ENCODE assay signal across 25 mouse cellular contexts in genomic region chr3:101963501-101963900, GRCm38 (mm10). TPM values are rescaled to one million over a fixed set of nuclear protein-coding genes. Genes with fewer than 3 reads are reported as not detected.
DNase-seq lines count a peak whose midpoint lies in the region; ATAC-seq lines count a peak whose summit lies in the region.
"Had no signal": no experiment of that assay in that cellular context is flagged by ENCODE, and none has a peak within 500 bp of the region (broad histone marks: within the 10 kb centered on the region; RNA-seq: fewer than 3 reads in every experiment).

No protein-coding gene starts in this region.

- H3K27ac ChIP-seq in forebrain, embryonic 11.5 days (ENCODE audit: low read depth, low read length), result no peak overlapping the region
- H3K27ac ChIP-seq in forebrain, embryonic 14.5 days (ENCODE audit: low read depth, low read length), result no peak overlapping the region
- 0 out of 2 replicates have a peak overlapping the region, but pooled peaks have one; percentile 9 for H3K27ac ChIP-seq in midbrain, embryonic 10.5 days (replicated peaks)
- H3K27ac ChIP-seq in midbrain, embryonic 15.5 days, result no peak overlapping the region
- H3K27ac ChIP-seq: liver, embryonic 13.5 days; neural tube, embryonic 12.5 days had no signal

- H3K4me2 ChIP-seq in forebrain, embryonic 11.5 days (ENCODE audit: low read depth, low read length, severe bottlenecking), result no peak overlapping the region
- H3K4me2 ChIP-seq in forebrain, embryonic 14.5 days (ENCODE audit: low read length), result no peak overlapping the region
- H3K4me2 ChIP-seq in midbrain, embryonic 15.5 days, result no peak overlapping the region
- H3K4me2 ChIP-seq: heart, embryonic 12.5 days; liver, embryonic 13.5 days; neural tube, embryonic 12.5 days had no signal

- H3K9ac ChIP-seq in forebrain, embryonic 11.5 days (ENCODE audit: low read length), result no peak overlapping the region
- no peak overlapping the region for H3K9ac ChIP-seq in forebrain, embryonic 14.5 days (ENCODE audit: low read length)
- H3K9ac ChIP-seq in midbrain, embryonic 15.5 days, result no peak overlapping the region
- H3K9ac ChIP-seq: heart, embryonic 12.5 days; liver, embryonic 13.5 days; neural tube, embryonic 12.5 days had no signal

- H3K4me3 ChIP-seq in forebrain, embryonic 11.5 days (ENCODE audit: low read depth, low read length), result no peak overlapping the region
- no peak overlapping the region for H3K4me3 ChIP-seq in forebrain, embryonic 14.5 days (ENCODE audit: low read depth, low read length)
- no peak overlapping the region for H3K4me3 ChIP-seq in midbrain, embryonic 10.5 days
- no peak overlapping the region for H3K4me3 ChIP-seq in midbrain, embryonic 15.5 days
- H3K4me3 ChIP-seq: heart, embryonic 12.5 days; liver, embryonic 13.5 days; neural tube, embryonic 12.5 days had no signal

- no peaks in the 10 kb centered on the region for H3K36me3 ChIP-seq in forebrain, embryonic 11.5 days (ENCODE audit: control insufficient read depth, insufficient read depth, low read length)
- H3K36me3 ChIP-seq in forebrain, embryonic 14.5 days (ENCODE audit: control insufficient read depth, insufficient read depth, low read length), result no peaks in the 10 kb centered on the region
- H3K36me3 ChIP-seq in midbrain, embryonic 10.5 days, result no peaks in the 10 kb centered on the region
- no peaks in the 10 kb centered on the region for H3K36me3 ChIP-seq in midbrain, embryonic 15.5 days (replicated peaks)
- H3K36me3 ChIP-seq: G1E; heart, embryonic 12.5 days; liver, embryonic 13.5 days; neural tube, embryonic 12.5 days had no signal

- WGBS in forebrain, embryonic 11.5 days, result 14% methylated on average over 9 of the region's 9 CpGs
- WGBS in forebrain, embryonic 14.5 days, result 29% methylated on average over 9 of the region's 9 CpGs
- WGBS in midbrain, embryonic 10.5 days, result 14% methylated on average over 9 of the region's 9 CpGs
- 18% methylated on average over 9 of the region's 9 CpGs for WGBS in midbrain, embryonic 15.5 days

- H3K4me1 ChIP-seq in forebrain, embryonic 11.5 days (replicated peaks; ENCODE audit: control insufficient read depth, insufficient read depth, low read length), result peaks cover 2% of the 10 kb centered on the region
- H3K4me1 ChIP-seq in forebrain, embryonic 14.5 days (ENCODE audit: control insufficient read depth, insufficient read depth, low read length), result peaks cover 21% of the 10 kb centered on the region; the same call in 1 of the 2 replicates
- H3K4me1 ChIP-seq in midbrain, embryonic 10.5 days, result peaks cover 32% of the 10 kb centered on the region
- H3K4me1 ChIP-seq in midbrain, embryonic 15.5 days, result peaks cover 26% of the 10 kb centered on the region
- H3K4me1 ChIP-seq: heart, embryonic 12.5 days; liver, embryonic 13.5 days had no signal

- no peaks in the 10 kb centered on the region for H3K9me3 ChIP-seq in forebrain, embryonic 11.5 days (ENCODE audit: control insufficient read depth, low read length)
- H3K9me3 ChIP-seq in forebrain, embryonic 14.5 days (replicated peaks; ENCODE audit: control insufficient read depth, low read length), result no peaks in the 10 kb centered on the region
- no peaks in the 10 kb centered on the region for H3K9me3 ChIP-seq in midbrain, embryonic 10.5 days (replicated peaks)
- no peaks in the 10 kb centered on the region for H3K9me3 ChIP-seq in midbrain, embryonic 15.5 days
- H3K9me3 ChIP-seq: G1E; heart, embryonic 12.5 days; liver, embryonic 13.5 days; neural tube, embryonic 12.5 days had no signal

- H3K27me3 ChIP-seq in forebrain, embryonic 11.5 days (ENCODE audit: control insufficient read depth, insufficient read depth, low read length), result no peaks in the 10 kb centered on the region
- H3K27me3 ChIP-seq in forebrain, embryonic 14.5 days (replicated peaks; ENCODE audit: control insufficient read depth, insufficient read depth, low read length), result no peaks in the 10 kb centered on the region
- peaks cover 40% of the 10 kb centered on the region for H3K27me3 ChIP-seq in midbrain, embryonic 10.5 days (ENCODE audit: low read depth, poor library complexity, severe bottlenecking)
- H3K27me3 ChIP-seq in midbrain, embryonic 15.5 days (replicated peaks), result no peaks in the 10 kb centered on the region
- H3K27me3 ChIP-seq: heart, embryonic 12.5 days; liver, embryonic 13.5 days; neural tube, embryonic 12.5 days had no signal

- ATAC-seq in forebrain, embryonic 11.5 days (replicated peaks; ENCODE audit: low FRiP score), result 0 out of 2 replicates have a peak, but pooled peaks have one; percentile 22
- no peak for ATAC-seq in forebrain, embryonic 14.5 days
- no peak for ATAC-seq in midbrain, embryonic 15.5 days (replicated peaks)
- ATAC-seq in CD4-positive, CD25-positive, alpha-beta regulatory T cell, adult 4 months, result no peak
- ATAC-seq: forebrain, embryonic 16.5 days; lung, postnatal 0 days had no signal

- intact Hi-C loops in left cerebral cortex, postnatal 36 days (cut with DNase I), result no loop called here

- DNase-seq in forebrain, embryonic 11.5 days (ENCODE audit: low spot score), result no peak
- DNase-seq in forebrain, embryonic 14.5 days (ENCODE audit: low spot score), result no peak
- DNase-seq in midbrain, embryonic 10.5 days (ENCODE audit: low spot score), result peak; percentile 61
- DNase-seq in embryo, embryonic 9.5 days (ENCODE audit: extremely low spot score), result peak; percentile 66
- DNase-seq in retina, postnatal 1 day, result peak; percentile 58
- no peak for DNase-seq in left cerebral cortex, postnatal 36 days (ENCODE audit: low spot score in 2 of 2)
- DNase-seq: adrenal gland, postnatal 25 days; cerebellum, adult 11 months; cerebellum, postnatal 14 days; heart, postnatal 14 days; kidney, postnatal 36 days; liver, embryonic 13.5 days; right cerebral cortex, postnatal 14 days; spleen, adult 18-20 months; thymus, postnatal 25 days had no signal

RNA-seq across cellular contexts. Expression of gene Slc22a15, which starts 39.2 kb away (rescaled TPM):
- 5.5 and 5.7 TPM in 2 replicates for polyA plus RNA-seq in forebrain, embryonic 11.5 days (2014; fragmentation: Nextera tagmentation; extraction: Ambion mirVana)
- polyA plus RNA-seq in forebrain, embryonic 14.5 days (2014; fragmentation: Nextera tagmentation; extraction: Ambion mirVana), result 4.0 and 4.4 TPM in 2 replicates
- polyA plus RNA-seq in midbrain, embryonic 10.5 days (2016; fragmentation: Nextera tagmentation; extraction: Ambion mirVana), result 3.7 and 5.0 TPM in 2 replicates
- polyA plus RNA-seq in midbrain, embryonic 15.5 days (2015; fragmentation: Nextera tagmentation; extraction: Ambion mirVana), result 7.5 and 7.6 TPM in 2 replicates
- 1 to 10 TPM; 7.4 to 9.1 TPM for total RNA-seq in left cerebral cortex, postnatal 36 days (2021)
- 1 to 10 TPM; 5.2 to 8.1 TPM for polyA plus RNA-seq in CD4-positive, CD25-positive, alpha-beta regulatory T cell, adult 4 months (2017; shearing (Covaris generic))
- polyA plus RNA-seq: G1E had no signal

RNA-seq across cellular contexts. Expression of gene Nhlh2, which starts 46.4 kb away (rescaled TPM):
- polyA plus RNA-seq in forebrain, embryonic 11.5 days (2014; fragmentation: Nextera tagmentation; extraction: Ambion mirVana), result 41.4 and 44.9 TPM in 2 replicates
- polyA plus RNA-seq in forebrain, embryonic 14.5 days (2014; fragmentation: Nextera tagmentation; extraction: Ambion mirVana), result 18.4 and 20.5 TPM in 2 replicates
- polyA plus RNA-seq in midbrain, embryonic 10.5 days (2016; fragmentation: Nextera tagmentation; extraction: Ambion mirVana), result 33.8 and 58.4 TPM in 2 replicates
- polyA plus RNA-seq in midbrain, embryonic 15.5 days (2015; fragmentation: Nextera tagmentation; extraction: Ambion mirVana), result 38.8 and 44.3 TPM in 2 replicates
- total RNA-seq in left cerebral cortex, postnatal 36 days (2021), result under 1 TPM in 1 of 2 experiments, not detected in 1; 0.29 TPM
- not detected for polyA plus RNA-seq in CD4-positive, CD25-positive, alpha-beta regulatory T cell, adult 4 months (2017; shearing (Covaris generic))
- total RNA-seq: adrenal gland, postnatal 25 days; heart, postnatal 14 days; monocyte, adult 5-6 weeks had no signal
- polyA plus RNA-seq: G1E; gonadal fat pad, adult 2 months; kidney, embryonic 14.5 days; lung, postnatal 0 days had no signal

Comparison
In these comparisons a context has a peak if more than half of its experiments do, and no peak if none do; other contexts are left out.
1. DNase-seq: peak in midbrain, embryonic 10.5 days (single experiment), embryo, embryonic 9.5 days (single experiment) and retina, postnatal 1 day (single experiment); none in forebrain, embryonic 11.5 days (single experiment), forebrain, embryonic 14.5 days (single experiment) and left cerebral cortex, postnatal 36 days (0 of 2).
2. RNA of gene Nhlh2, which starts 46.4 kb away (polyA plus RNA-seq): 41.4 to 44.9 TPM in forebrain, embryonic 11.5 days, 38.8 to 44.3 TPM in midbrain, embryonic 15.5 days, 33.8 to 58.4 TPM in midbrain, embryonic 10.5 days and 18.4 to 20.5 TPM in forebrain, embryonic 14.5 days; not detected in CD4-positive, CD25-positive, alpha-beta regulatory T cell, adult 4 months; every median in the first group is over 10 times any median in the second.